Mouse (Mus musculus) heart, postnatal 0 days (tissue): ENCODE results near the gene Alg9.

ENCODE experiments used
- CTCF ChIP-seq: IDR thresholded peaks from 2 replicates; pipeline ENCODE4 v1.5.1; 2016; ENCODE audit warnings: antibody characterized with exemption, control low read depth, low read depth
- EP300 ChIP-seq: IDR thresholded peaks from 2 replicates; pipeline ENCODE4 v1.6.1; 2016; ENCODE audit warnings: antibody characterized with exemption, low read depth

DNA sequence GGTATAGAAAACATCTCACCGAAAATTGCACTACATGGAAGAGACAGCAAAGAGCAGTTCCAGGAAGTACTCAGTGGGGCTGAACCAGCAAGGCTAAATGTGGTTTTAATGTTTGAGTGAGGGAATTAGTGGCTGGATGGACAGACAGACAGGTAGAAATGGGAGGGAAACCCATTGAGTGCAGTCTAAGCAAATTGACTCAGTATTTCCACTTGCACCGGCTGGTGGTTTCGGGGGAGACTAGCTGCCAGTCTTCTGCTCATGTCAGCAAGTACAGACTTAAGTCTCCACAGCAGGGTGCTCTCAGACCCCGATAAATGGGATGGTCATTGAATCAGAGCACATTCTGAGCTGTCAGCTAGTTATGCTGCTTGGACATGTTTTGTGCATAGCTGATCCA lies 61.3 kb downstream of the Alg9 start:
- no peak for TF ChIP-seq CTCF
- no peak for TF ChIP-seq EP300
